Mouse (Mus musculus) cerebellum, postnatal 14 days (tissue): Measurements from ENCODE around the gene Sdhb.

Experiments used
- DNase-seq, 2 experiments: peaks; one replicate each; pipeline ENCODE4 v3.0.0; 2021; ENCODE audit warnings: mixed read lengths in 2 of 2

Gene Sdhb

DNA sequence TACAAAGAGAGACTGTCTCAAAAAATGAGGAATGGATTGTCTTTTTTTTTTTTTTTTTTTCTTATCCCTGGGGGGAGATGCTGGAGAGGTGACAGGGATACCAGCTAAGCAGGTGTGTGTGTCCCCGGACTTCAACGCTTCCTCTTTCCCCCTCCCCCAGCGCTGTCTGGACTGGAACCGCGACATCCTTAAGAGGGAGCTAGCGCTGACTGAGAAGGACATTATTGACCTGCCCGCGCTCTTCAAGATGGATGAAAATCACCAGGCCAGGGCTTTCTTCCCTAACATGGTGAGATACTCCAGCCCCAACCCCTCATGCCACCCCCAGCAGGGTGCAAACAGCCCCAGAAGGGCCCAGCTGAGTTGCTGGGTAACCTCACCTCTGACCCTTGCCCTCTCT, 12.0 kb upstream of the Sdhb start:
- no peak for DNase-seq

DNA sequence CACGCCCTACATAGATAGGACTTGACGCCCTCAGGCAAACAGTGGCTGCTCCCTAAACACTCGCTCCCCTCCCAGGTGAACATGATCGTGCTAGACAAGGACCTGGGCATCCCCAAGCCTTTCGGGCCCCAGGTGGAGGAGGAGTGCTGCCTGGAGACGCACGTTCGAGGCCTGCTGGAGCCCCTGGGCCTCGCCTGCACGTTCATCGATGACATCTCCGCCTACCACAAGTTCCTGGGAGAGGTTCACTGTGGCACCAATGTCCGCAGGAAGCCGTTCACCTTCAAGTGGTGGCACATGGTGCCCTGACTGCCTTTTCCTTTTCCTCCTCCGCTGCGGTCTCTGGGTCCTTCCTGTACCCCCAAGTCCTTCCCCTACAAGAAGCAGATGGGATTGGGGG, 11.4 kb upstream of the Sdhb start:
- DNase-seq: no peak

DNA sequence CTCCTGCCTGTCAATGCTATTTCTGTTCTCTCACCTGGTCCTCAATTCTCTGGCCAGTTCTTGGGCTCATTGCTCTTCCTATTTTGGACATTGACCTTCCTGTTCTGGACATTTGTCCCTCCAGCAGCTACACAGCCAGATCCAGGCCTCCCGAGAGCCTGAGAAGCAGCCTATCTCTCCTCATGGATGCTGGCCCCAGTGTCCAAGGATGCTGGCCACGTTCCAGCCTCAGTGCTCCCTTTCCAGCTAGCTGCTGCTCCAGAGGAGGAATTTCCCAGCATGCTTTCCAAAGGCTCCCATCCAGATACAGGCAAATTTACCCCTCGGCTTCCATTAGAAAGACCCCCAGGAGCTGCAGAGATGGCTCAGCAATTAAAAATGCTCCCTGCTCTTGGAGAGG, 10.4 kb upstream of the Sdhb start:
- peak; percentile 50 to 57 for DNase-seq

DNA sequence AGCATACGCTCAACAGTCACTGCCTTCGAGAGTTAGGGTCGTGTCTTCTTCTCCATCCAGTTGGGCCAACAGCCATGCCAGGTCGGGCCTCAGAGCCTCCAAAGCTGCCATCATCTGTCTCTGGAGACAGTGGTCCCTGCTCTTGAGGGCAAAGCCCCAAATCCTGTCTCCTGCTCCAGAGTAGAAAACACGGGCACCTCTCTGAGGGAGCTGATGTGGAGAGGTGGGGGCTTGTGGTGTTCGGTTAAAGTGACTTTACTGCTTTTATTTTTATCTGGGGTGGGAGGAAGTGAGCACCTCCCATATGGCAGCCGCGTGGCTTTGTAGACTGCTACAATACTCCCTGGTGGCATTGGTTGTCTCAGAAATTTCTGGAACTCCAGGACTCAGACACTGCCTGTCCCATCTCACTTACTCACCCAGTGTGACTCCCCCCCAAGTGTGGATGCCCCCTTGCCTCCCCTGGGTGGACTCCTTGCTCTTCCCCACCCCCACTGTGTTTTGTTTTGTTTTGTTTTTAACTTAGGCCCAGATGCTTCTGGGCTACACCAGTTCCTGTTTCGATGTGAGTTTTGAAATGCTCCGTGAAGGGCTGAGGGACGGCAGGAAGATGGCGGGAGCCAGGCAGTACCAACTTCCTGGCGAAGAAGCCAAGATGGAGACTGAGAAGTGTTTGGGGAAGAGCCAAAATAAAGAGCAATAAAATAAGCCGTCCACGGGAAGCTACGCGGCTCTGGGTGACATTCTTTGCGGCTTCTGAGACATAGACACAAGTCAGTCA, 9.0 kb upstream of the Sdhb start:
- no peak for DNase-seq

DNA sequence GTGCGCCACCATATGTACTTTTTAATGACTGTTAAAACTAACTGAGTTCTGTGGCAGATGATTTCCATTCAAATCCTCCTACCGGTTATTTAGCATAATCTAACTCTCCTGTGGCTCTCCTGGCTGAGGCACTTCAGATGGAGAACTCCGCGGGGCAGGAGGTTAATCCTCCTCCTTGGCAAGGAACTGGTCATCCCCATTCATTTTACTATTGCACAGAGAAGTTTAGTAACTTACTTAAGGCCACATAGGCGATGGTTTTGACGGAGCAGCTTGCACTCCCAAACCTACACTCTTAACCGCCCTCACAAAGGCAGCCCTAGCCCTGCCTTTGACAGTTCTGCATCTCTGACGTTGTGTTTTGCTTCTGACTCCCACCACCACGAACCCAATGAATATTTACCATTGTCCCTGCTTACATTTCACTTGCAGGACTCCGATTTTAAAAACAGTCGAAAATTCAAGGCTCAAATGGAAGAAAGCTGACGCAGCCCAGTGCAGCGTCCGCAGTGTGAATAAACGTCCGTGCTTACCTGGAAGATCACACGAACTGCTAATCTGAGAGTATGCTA, 3.8 kb upstream of the Sdhb start:
- DNase-seq: no peak

DNA sequence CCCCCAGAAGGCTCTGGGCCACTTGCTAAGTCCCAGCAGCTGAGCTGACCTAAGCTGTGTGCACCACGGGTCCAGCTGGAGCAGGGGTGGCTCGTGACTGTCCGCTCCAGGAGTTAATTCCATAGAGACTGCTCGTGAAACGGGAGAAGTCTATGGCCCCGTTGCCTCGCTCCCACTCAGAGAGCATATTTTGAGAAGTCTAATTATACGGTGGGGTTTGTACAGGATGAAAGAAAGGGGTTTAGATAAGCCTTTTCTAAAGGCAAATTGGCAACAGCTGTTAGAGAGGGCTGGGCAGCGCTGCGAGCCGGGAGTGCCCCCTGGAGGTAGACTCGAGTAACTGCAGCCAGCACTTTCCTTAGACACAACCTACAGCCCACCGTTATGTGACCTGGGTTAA, 3.3 kb upstream of the Sdhb start:
- DNase-seq: peak; percentile 87 to 88

DNA sequence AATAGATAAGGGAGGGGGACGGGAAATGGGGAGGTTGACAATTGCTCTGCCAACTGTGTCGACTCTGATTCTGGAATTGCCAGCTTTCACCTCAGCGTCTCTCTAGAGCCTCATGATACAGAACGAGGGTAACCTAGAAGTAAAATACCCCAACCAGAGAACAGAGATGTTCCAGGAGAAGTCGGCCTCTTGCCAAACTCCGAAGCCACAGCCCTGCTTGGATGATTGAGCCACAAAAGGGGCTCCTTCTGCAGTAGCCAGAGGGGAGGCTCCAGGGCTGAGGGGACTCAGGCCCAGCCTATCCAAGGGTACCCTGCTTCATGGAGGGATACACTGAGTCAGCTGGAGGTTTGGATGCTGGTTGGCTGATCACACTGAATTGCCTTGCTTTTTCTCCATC, 2.7 kb upstream of the Sdhb start:
- DNase-seq: no peak

DNA sequence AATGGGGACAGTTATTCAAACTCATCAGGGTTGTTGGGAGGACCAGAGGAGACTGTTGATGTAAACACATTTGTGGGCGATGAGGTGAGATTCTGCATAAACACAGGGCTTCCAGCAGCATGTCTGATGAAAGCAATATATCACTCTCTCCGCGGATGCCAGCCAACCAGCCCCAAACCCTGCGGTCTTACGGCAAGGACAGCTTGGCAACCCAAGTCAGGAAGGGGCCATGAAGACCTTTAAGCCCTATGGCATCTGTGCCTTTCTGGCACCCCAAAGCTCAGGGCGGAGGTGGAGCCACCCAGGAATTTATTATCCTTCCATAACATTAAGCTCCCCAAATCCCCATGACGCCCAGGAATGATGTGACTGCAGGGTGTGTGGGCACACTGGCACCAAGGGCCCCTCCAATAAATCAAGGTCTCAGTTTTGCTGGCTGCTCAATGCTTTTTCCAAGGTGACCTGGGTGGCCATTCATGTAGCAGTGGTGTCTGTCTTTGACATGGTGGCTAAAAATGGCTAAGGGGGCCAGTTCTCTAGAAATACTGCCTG, 1.8 kb upstream of the Sdhb start:
- no peak for DNase-seq

DNA sequence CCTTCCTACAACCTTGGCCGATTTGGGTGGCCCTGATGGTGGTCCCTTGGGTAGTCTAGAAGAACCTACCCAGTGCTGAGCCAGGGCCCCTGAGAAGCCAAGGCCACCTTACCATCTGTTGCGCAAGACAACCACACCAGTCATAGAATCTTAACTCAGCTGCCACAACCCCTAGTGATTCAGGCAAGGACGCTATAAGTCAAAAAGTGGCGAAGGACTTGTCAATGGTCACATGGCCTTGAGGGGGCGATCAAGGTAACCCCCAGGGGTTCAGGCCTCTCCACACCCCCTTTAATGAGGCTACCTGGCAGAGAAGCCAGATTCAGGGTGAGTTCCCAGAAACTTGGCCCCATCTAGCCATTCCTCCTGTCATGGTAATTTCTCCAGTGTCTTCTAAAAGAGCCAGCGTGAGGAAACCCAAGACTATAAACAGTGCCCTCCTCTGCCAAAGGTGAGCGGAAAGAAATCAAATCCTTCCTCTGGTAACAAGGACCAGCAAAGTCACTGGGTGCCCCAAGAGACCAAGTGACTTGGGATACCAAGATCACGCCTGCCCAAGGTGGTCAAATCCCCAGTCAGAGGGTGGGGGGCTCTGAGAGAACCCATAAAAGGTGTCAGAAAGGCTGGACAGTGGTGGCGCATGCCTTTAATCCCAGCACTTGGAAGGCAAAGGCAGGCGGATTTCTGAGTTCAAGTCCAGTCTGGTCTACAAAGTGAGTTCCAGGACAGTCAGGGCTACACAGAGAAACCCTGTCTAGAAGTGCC, 1.1 kb upstream of the Sdhb start:
- no peak for DNase-seq

DNA sequence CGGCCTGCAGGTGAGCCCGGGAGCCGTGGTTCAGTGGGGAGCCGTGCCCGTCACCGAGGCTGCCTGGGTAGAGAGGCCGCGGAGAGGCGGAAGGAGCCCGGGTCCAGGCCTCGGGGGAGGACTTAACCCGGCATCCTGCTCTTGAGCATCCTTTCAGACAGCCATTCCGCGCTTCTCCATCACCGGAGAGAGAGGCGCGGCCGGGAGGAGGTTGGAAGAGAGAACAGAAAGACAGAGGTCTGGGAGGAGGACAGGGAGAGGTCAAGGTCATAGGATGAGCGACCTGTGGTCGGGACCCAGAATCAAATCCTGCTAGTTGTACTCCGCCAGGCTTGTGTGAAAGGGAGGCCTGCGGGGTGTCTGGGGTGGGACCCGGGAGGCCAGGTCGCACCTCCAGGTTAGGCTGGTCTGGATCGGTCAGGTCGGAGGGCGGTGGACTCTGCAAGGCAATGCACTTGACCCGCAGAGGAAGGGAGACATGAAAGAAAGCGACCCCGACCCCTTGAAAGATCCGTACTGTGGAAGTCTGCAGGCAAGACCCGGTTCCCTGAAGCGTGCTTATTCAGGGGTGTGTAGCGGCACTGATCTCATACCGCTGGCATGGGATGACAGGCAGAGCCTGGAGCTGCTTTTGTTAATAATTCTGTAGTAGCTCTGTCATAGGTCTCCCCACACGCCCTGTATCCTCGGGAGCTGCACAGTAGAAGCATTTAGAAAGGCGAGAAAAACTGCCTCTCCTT, 634 bp downstream of the Sdhb start:
- no peak for DNase-seq

DNA sequence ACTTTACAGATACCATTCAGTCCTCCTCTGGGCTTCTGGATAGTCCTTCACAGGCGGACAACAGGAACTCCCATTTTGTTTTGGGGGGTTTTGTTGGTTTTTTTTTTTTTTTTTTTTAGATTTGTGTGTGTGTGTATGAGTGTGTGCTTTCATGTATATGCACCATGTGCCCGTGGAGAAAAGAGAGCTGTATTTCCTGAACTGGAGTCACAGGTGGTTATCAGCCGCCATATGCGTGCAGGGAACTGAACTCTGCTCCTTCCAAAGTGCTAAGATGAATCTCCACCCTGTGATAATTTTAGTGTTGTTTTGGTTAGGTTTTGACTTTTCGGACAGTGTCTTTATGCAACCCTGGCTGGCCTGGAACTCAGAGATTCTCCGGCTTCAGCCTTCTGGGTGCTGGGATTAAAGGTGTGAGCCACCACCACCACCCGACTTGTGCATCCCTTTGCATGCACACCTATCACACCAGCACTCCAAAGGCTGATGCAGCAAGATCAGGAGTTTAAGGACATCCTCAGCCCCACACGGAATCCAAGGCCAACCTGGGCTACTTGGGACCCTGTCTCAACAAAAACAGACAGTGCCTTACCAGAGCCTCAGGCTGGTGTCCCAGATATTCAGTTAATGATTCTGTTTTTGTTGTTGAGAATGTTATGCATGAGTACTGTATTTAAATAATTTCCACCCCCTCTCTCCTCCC, 1.4 kb downstream of the Sdhb start:
- DNase-seq: no peak

DNA sequence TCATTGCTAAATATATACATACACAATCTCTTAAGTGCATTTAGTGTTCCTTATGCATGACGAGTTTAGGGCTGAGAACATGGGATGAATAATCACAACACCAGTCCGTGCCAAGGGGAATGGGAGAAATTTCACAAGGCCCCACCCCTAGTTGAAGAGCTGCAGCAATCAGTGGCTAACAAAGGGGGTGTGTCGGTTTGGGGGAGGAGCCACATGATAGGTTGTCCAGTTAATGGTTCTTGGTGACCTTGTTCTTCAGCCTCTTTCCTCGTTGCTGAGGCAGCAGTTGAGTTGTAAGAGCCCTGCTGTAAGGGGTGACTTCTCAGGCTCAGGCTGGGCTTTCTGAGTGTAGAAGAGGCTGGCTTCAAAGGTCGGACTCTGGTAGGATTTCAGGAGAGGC, 1.9 kb downstream of the Sdhb start:
- DNase-seq: peak in 1 of 2 experiments; percentile 37

DNA sequence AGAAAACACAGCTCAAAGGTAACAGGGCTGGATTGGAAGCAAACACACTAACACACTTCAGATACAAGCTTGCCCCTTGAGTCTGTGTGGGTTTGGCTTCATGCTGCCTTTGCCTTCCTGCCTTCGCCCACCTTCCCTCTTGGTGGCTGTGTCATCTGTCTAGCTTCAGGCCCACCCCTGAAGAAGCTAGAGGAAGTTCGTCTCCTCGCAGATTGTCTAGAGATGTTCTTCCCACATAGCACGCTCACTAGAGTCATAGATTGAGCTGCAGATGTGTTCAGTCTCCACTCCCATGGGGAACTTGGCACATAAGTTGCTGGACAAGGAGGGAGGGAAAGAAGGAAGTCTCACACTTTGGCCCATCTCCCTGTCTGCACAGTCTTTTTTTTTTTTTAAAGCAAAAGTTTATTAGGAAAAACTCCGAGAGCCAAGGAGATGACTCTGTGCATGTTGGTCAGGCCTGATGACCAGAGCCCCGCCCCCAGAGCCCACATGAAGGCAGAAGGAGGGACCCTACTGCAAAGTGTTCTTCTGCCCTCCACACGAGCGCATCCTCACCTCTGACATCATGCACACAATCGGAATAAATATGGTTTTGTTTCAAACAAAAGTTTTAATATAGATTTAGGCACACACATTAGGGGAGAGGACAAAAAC, 3.1 kb downstream of the Sdhb start:
- no peak for DNase-seq

DNA sequence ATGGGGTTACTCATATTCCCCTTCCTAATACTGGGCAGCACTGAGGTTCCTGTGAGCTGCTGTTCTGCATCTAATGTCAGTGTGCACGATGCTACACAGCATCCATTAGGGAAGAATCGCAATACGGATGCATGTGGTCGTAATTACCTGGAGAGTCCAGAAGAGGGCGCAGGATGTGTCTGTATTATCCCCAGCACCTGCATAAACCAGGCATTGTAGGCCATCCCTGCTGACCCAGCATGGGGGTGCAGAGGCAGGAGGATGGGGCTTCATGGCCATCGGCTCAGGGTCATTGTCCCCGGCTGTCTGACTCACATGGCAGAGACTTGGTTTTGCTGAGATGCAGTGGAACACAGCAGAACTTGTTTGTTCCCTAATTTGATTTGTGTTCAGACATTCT, 3.6 kb downstream of the Sdhb start:
- peak; percentile 88 to 89 for DNase-seq

DNA sequence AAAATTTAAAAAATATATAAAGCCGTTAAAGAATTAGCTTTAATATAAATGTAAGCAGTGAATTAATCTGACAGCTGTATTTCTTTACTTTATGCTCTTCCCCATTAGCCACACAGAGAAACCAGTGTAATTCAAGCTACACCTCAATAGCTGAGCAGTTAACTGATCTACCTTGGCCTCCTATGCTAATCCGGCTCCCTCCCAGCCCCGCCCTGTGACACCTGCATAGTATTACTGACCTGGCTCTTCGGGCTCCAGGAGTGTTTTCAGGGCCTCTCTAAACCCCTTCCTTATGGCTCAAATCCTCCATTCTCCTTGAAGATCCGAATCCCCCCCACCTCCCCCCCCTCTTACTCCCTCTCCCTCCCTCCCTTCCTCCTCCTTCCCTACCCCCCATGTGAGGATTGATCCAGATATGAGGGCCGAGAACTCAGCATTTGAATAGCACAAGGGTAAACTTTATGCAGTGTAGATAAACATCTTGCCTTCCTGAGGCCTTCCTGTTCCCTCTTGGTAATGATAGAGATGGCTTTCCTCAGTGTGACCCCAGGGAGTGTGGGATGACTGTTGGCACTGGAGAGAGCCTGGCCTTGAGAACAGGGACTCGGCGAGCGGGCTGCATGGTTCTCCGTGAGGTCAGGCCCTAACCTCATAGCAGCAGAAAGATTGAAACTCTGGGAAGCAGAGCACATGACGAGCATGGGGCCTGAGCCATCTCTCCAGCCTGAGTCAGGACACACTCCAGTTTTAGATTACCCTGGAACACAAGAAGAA, 6.6 kb downstream of the Sdhb start:
- DNase-seq: no peak

DNA sequence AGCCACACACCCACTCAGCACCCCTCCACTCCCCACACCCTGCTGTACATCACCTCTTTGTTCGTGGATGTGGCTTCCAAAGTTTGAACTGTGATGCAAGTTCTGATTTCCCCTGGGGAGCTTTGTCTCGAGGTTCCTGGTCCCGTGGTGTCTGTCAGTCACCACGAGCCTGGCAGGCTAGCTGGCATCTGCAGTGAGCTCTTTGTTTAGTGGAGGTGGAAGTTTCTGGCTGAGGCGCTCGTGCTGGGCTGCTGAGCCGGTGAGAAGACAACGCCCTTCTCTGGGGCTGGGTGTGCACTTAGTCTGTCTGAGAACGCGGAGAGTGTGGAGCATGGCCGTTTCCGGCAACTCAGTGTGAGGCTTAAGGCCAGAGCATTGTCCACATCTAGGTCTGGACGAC, 10.7 kb downstream of the Sdhb start:
- DNase-seq: no peak

DNA sequence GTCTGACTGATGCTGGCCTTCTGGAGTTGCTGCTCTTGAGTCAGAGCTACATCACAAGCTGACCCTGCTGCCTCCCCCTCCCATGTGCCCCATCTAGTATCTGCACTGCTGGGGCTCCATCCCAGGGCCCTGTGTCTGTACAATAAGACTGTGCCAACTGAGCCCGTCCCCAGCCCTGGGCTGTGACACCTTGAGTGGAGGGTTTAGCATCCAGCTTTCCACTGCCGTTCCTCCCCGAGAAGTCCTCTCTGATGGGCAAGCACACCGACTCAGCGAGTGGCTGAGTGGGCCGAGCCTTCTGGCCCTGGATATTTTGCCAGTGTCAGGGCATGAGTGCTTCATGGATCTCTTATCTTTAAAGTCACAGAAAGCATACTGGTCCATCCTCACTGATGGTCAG, 13.4 kb downstream of the Sdhb start:
- no peak for DNase-seq

DNA sequence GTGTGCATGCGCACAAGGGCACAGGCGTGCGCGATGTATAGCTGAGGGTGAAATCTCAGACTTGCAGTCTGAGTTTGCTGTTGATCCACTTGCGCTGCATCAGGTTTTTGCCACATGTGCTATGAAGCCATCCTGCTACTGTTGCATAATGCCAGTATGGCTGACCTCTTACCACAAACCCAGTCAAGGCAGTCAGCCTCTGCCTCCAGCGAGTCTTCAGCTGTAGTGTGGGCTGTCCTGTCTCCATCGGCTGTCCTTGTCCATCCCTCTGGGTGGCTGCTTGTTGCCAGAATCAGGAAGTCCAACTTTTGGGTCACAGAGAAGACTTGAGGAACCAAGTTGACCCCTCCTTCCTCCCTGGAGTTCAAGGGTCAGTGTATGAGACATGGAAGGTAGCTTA, 14.4 kb downstream of the Sdhb start:
- DNase-seq: no peak

DNA sequence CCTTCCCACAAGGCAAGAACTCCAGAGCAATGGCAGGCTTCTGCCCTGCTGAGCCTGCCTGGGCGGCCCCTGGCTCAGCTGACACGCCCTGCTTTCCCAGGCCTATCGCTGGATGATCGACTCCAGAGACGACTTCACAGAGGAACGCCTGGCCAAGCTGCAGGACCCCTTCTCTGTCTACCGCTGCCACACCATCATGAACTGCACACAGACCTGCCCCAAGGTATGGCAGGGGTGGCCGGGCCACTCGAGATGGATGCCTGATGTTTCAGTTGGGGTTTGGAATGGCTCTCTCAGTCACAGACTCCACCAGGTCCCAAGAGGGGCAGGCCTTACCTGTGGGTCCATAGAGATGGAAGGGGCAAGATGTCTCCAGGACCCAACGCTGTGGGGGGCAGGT, 16.3 kb downstream of the Sdhb start:
- no peak for DNase-seq

DNA sequence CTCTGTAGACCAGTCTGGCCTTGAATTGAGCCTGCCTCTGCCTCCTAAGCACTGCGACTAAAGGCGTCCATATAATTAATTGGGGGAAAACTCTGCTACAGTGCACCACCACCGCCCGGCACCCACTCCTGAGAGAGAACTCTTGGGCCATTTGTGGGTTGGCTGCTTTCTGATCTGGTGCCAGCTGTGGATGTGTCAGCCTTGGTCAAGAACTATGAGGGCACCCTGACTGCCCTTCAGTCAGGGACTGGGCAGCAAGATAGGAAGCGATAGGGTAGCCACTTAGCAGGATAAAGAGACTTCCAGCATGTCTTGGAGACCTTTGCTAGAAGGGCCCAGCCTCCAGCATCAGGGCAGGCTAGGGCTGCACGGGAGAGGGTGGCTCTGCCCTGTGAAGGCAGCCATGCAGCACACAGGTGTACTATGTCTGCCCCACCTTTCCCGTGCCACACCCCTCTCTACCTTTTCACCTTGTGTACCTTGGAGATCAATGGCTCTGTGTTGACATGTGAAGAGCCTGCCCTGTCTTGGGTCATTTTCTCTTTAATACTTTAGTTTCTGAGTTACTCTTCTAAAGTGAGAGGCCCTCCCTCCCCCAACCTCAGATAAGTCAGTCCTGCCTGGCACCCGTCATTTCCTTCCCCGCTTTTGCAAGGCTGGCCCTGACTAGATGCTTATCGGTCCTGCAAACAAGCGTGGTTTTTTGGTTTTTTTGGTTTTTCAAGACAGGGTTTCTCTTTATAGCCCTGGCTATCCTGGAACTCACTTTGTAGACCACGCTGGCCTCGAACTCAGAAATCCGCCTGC, 17.1 kb downstream of the Sdhb start:
- DNase-seq: no peak
